Mouse (Mus musculus) CH12.LX (cell line): ENCODE measurements around the gene Klra7. TPM values are rescaled to one million over a fixed set of nuclear protein-coding genes. Genes with fewer than 3 reads are reported as not detected.
"Not testable (repeated sequence)": the region's sequence is repeated elsewhere in the genome, so short reads cannot be mapped to it uniquely, and the experiment has no call there.

Source experiments
- DNase-seq: peaks from one replicate; pipeline ENCODE4 v3.0.0-alpha.2; 2013; ENCODE audit errors: extremely low read depth
- H3K27ac ChIP-seq: 2 replicates; pipeline ENCODE4 v1.5.1; 2012; ENCODE audit warnings: low read depth, mild to moderate bottlenecking, control low read depth, moderate library complexity; ENCODE audit not compliant: insufficient read depth
- H3K27me3 ChIP-seq: replicated peaks from 2 replicates; pipeline ENCODE3; 2012; ENCODE audit warnings: inconsistent platforms
- H3K36me3 ChIP-seq, 2 experiments: replicated peaks in 1 of 2; 2 replicates each; pipeline versions ENCODE3 to v1.6.1; 2012; ENCODE audit warnings: inconsistent platforms in 1 of 2, low read length in 1 of 2, mild to moderate bottlenecking in 1 of 2, mixed read lengths in 1 of 2, moderate library complexity in 1 of 2; ENCODE audit not compliant: control insufficient read depth in 1 of 2, insufficient read depth in 1 of 2
- H3K4me1 ChIP-seq, 2 experiments: 2 replicates each; pipeline ENCODE4 v1.6.1; 2012; ENCODE audit warnings: inconsistent platforms in 1 of 2, moderate library complexity in 1 of 2; ENCODE audit not compliant: insufficient read depth in 2 of 2, control insufficient read depth in 1 of 2
- H3K4me2 ChIP-seq: 2 replicates; pipeline ENCODE4 v1.6.1; 2012; ENCODE audit warnings: low read depth, mild to moderate bottlenecking, control low read depth; ENCODE audit not compliant: poor library complexity, insufficient read depth, severe bottlenecking
- H3K4me3 ChIP-seq, 3 experiments: fragments of 150-350 bp in 1 of 3; sonication (generic) in 1 of 3; replicated peaks in 1 of 3; 2 replicates each; pipeline versions ENCODE3 to v1.5.1; 2011 to 2012; ENCODE audit warnings: low read depth in 2 of 3, low read length in 2 of 3, mild to moderate bottlenecking in 2 of 3, moderate library complexity in 2 of 3, control low read depth in 1 of 3, improper control_type of control experiment in 1 of 3, inconsistent platforms in 1 of 3, mixed read lengths in 1 of 3; ENCODE audit not compliant: poor library complexity in 1 of 3
- H3K79me2 ChIP-seq: replicated peaks from 2 replicates; pipeline ENCODE4 v1.6.1; 2012; ENCODE audit warnings: mild to moderate bottlenecking, moderate library complexity; ENCODE audit not compliant: control insufficient read depth, poor library complexity, insufficient read depth, severe bottlenecking; ENCODE audit errors: extremely low read depth
- H3K9ac ChIP-seq: 2 replicates; pipeline ENCODE4 v1.6.1; 2012; ENCODE audit warnings: low read depth, mild to moderate bottlenecking, control low read depth, moderate library complexity; ENCODE audit not compliant: insufficient read depth
- H3K9me3 ChIP-seq: replicated peaks from 2 replicates; pipeline ENCODE3; 2012; ENCODE audit warnings: low read length, inconsistent platforms, mixed read lengths
- BHLHE40 ChIP-seq: IDR thresholded peaks from 2 replicates; pipeline ENCODE4 v1.6.1; 2011; ENCODE audit warnings: mild to moderate bottlenecking, low read depth, low read length, improper control_type of control experiment
- CHD2 ChIP-seq: IDR thresholded peaks from 2 replicates; pipeline ENCODE4 v1.6.1; 2011; ENCODE audit warnings: low read length, improper control_type of control experiment
- EP300 ChIP-seq: IDR thresholded peaks from 2 replicates; pipeline ENCODE4 v1.6.1; 2011; ENCODE audit warnings: low read length, improper control_type of control experiment
- ETS1 ChIP-seq: conservative IDR thresholded peaks from 2 replicates; pipeline ENCODE4 v1.6.1; 2012; ENCODE audit warnings: low read depth, mild to moderate bottlenecking, inconsistent platforms, low read length, improper control_type of control experiment, moderate library complexity
- GABPA ChIP-seq: IDR thresholded peaks from 2 replicates; pipeline ENCODE4 v1.6.1; 2012; ENCODE audit warnings: low read depth, low read length, improper control_type of control experiment, inconsistent platforms; ENCODE audit not compliant: insufficient replicate concordance
- HCFC1 ChIP-seq: IDR thresholded peaks from 2 replicates; pipeline ENCODE4 v1.6.1; 2012; ENCODE audit warnings: low read depth, mild to moderate bottlenecking, inconsistent platforms, low read length, improper control_type of control experiment
- KAT2A ChIP-seq: IDR thresholded peaks from 2 replicates; pipeline ENCODE4 v1.6.1; 2012; ENCODE audit warnings: low read length, improper control_type of control experiment, inconsistent platforms; ENCODE audit not compliant: insufficient replicate concordance
- MAX ChIP-seq: IDR thresholded peaks from 2 replicates; pipeline ENCODE4 v1.6.1; 2011; ENCODE audit warnings: low read length, improper control_type of control experiment
- MAZ ChIP-seq: IDR thresholded peaks from 2 replicates; pipeline ENCODE4 v1.6.1; 2012; ENCODE audit warnings: low read depth, mild to moderate bottlenecking, inconsistent platforms, low read length, improper control_type of control experiment, moderate library complexity
- NELFE ChIP-seq: IDR thresholded peaks from 2 replicates; pipeline ENCODE4 v1.6.1; 2011; ENCODE audit warnings: low read depth, low read length, improper control_type of control experiment
- PAX5 ChIP-seq: IDR thresholded peaks from 2 replicates; pipeline ENCODE4 v1.6.1; 2012; ENCODE audit warnings: low read length, inconsistent platforms, mixed read lengths
- POLR2A ChIP-seq: IDR thresholded peaks from 2 replicates; pipeline ENCODE4 v1.6.1; 2011; ENCODE audit warnings: low read depth, mild to moderate bottlenecking, improper control_type of control experiment, low read length
- RAD21 ChIP-seq: IDR thresholded peaks from 2 replicates; pipeline ENCODE4 v1.6.1; 2011; ENCODE audit warnings: low read depth, mild to moderate bottlenecking, low read length, improper control_type of control experiment, moderate library complexity
- RCOR1 ChIP-seq: conservative IDR thresholded peaks from 2 replicates; pipeline ENCODE4 v1.6.1; 2012; ENCODE audit warnings: low read depth, mild to moderate bottlenecking, inconsistent platforms, low read length, improper control_type of control experiment
- SIN3A ChIP-seq: IDR thresholded peaks from 2 replicates; pipeline ENCODE4 v1.6.1; 2012; ENCODE audit warnings: low read length, improper control_type of control experiment, inconsistent platforms
- SMC3 ChIP-seq: IDR thresholded peaks from 2 replicates; pipeline ENCODE4 v1.6.1; 2011; ENCODE audit warnings: low read depth, low read length, improper control_type of control experiment
- USF2 ChIP-seq: conservative IDR thresholded peaks from 2 replicates; pipeline ENCODE4 v1.6.1; 2011; ENCODE audit warnings: low read depth, low read length, improper control_type of control experiment
- ZKSCAN1 ChIP-seq: IDR thresholded peaks from 2 replicates; pipeline ENCODE4 v1.6.1; 2012; ENCODE audit warnings: low read depth, inconsistent platforms, low read length, improper control_type of control experiment, borderline replicate concordance
- ZNF384 ChIP-seq: IDR thresholded peaks from 2 replicates; pipeline ENCODE4 v1.6.1; 2012; ENCODE audit warnings: low read depth, low read length, improper control_type of control experiment, inconsistent platforms
- dilution Hi-C: fragments of 300-500 bp; cut with MboI; formaldehyde crosslinking; loops from 2 replicates; pipeline ENCODE4 v1.14.3; 2020; ENCODE audit warnings: low sequenced_read_pairs; ENCODE audit not compliant: extremely low pct_unique_long_range_greater_than_20kb, extremely low pct_ligation_motif_present
- in situ Hi-C: fragments of 300-500 bp; cut with MboI; formaldehyde crosslinking; loops from 3 replicates; pipeline ENCODE4 v1.14.3; 2019; ENCODE audit warnings: low sequenced_read_pairs, low pct_ligation_motif_present, low pct_unique_long_range_greater_than_20kb, mixed read lengths
- polyA plus RNA-seq: library from polyadenylated mRNA; unstranded; fragments of >175 nt; gene quantifications from 2 replicates; pipeline ENCODE4 v1.2.1, GENCODE M21; 2012; ENCODE audit warnings: low read depth; ENCODE audit not compliant: insufficient read length
- total RNA-seq, 2 experiments: library from RNA; depleted of rRNA; stranded (reverse); fragments of 300-350 nt in 1 of 2; fragments of >200 nt in 1 of 2; gene quantifications; 2 replicates each; pipeline ENCODE4 v1.2.3; 2012 to 2014

Klra7 gene
- total and polyA plus RNA-seq, 3 experiments: not detected

- Histone ChIP-seq H3K4me2 (no peak overlapping the region), H3K27me3 (no peaks in the 10 kb centered on the region), H3K9ac (no peak overlapping the region), H3K36me3 (no peaks in the 10 kb centered on the region), H3K4me3 (no peak overlapping the region), H3K9me3 (no peaks in the 10 kb centered on the region), H3K79me2 (no peaks in the 10 kb centered on the region), H3K27ac (no peak overlapping the region), H3K4me1 (no peaks in the 10 kb centered on the region)
- dilution Hi-C loops: no loop called here
- TF ChIP-seq NELFE (no peak), POLR2A (no peak), MAX (no peak), RCOR1 (no peak), SMC3 (no peak), USF2 (no peak), ZNF384 (no peak), SIN3A (no peak), GABPA (no peak), MAZ (no peak), ETS1 (no peak), CHD2 (no peak), RAD21 (no peak), PAX5 (no peak)
- DNase-seq: no peak
- in situ Hi-C loops: no loop called here
Measured at GRCm38 (mm10) chr6:130237536-130237935, 4.4 kb upstream of the Klra7 start.

- H3K36me3 ChIP-seq: no peaks in the 10 kb centered on the region
- no peak overlapping the region for H3K27ac ChIP-seq
- H3K9me3 ChIP-seq: no peaks in the 10 kb centered on the region
- H3K4me3 ChIP-seq: no peak overlapping the region
- H3K79me2 ChIP-seq: no peaks in the 10 kb centered on the region
- dilution Hi-C loops (no loop called here), in situ Hi-C loops (no loop called here)
- H3K4me2 ChIP-seq: no peak overlapping the region
- H3K4me1 ChIP-seq: no peaks in the 10 kb centered on the region
- TF ChIP-seq EP300 (no peak), HCFC1 (no peak), BHLHE40 (no peak), ZKSCAN1 (no peak), KAT2A (no peak)
- H3K27me3 ChIP-seq: no peaks in the 10 kb centered on the region
- H3K9ac ChIP-seq: no peak overlapping the region
- no peak for DNase-seq
Measured at GRCm38 (mm10) chr6:130236635-130237034, 3.5 kb upstream of the Klra7 start.

GRCm38 (mm10) chr6:130197453-130197852 is 35.7 kb downstream of the Klra7 start:
- dilution Hi-C loops, DNase-seq, in situ Hi-C loops, H3K4me2 ChIP-seq, H3K9ac ChIP-seq, H3K27me3 ChIP-seq, H3K9me3 ChIP-seq, H3K4me3 ChIP-seq, H3K79me2 ChIP-seq, H3K27ac ChIP-seq, H3K4me1 ChIP-seq, H3K36me3 ChIP-seq: not testable (repeated sequence)

GRCm38 (mm10) chr6:130193012-130193411 is 40.1 kb downstream of the Klra7 start, which contains the start of gene Klra9:
Gene Klra9, minus strand, starts transcription at chr6:130193112.
- in situ Hi-C loops, H3K4me2 ChIP-seq, H3K9ac ChIP-seq, H3K27ac ChIP-seq, H3K4me3 ChIP-seq, H3K27me3 ChIP-seq, DNase-seq, H3K4me1 ChIP-seq, H3K9me3 ChIP-seq, H3K79me2 ChIP-seq, dilution Hi-C loops, H3K36me3 ChIP-seq: not testable (repeated sequence)
